Mouse (Mus musculus): Measurements from ENCODE around the gene Cyp46a1.

- TF ChIP-seq CTCF (IDR thresholded peaks at IDR 0.05) (no peak), EP300 (IDR thresholded peaks at IDR 0.05) (no peak)
These were observed 16.9 kb upstream of the Cyp46a1 start for GRCm38 (mm10) chr12:108317201-108317738.
